Mouse (Mus musculus) heart, embryonic 11.5 days (tissue): ENCODE results near the gene Sos1. TPM values are rescaled to one million over a fixed set of nuclear protein-coding genes. Genes with fewer than 3 reads are reported as not detected.
A peak's percentile ranks its signal among the peaks of the same experiment; 100 is the strongest.

Experiments used
- ATAC-seq: fragments of 200-750 bp; cut with Nextera tagmentation; replicated peaks from 2 replicates; pipeline ENCODE4 v1.8.0; 2017; ENCODE audit warnings: moderate library complexity; ENCODE audit not compliant: insufficient number of reproducible peaks, low FRiP score, low TSS enrichment
- H3K27ac ChIP-seq: fragments of 300-500 bp; sonication (generic); 2 replicates; pipeline ENCODE4 v1.5.1; 2014; ENCODE audit warnings: mild to moderate bottlenecking, low read depth, low read length
- H3K27me3 ChIP-seq: fragments of 300-500 bp; sonication (generic); 2 replicates; pipeline ENCODE4 v1.6.1; 2014; ENCODE audit warnings: mild to moderate bottlenecking, low read length, mixed read lengths; ENCODE audit not compliant: control insufficient read depth, insufficient read depth
- H3K36me3 ChIP-seq: fragments of 300-500 bp; sonication (generic); 2 replicates; pipeline ENCODE4 v1.6.1; 2014; ENCODE audit warnings: mild to moderate bottlenecking, low read length, moderate library complexity, mixed read lengths; ENCODE audit not compliant: control insufficient read depth, insufficient read depth
- H3K4me1 ChIP-seq: fragments of 300-500 bp; sonication (generic); 2 replicates; pipeline ENCODE4 v1.6.1; 2014; ENCODE audit warnings: low read length; ENCODE audit not compliant: control insufficient read depth, insufficient read depth
- H3K4me2 ChIP-seq: fragments of 300-500 bp; sonication (generic); 2 replicates; pipeline ENCODE4 v1.6.1; 2014; ENCODE audit warnings: mild to moderate bottlenecking, moderate library complexity
- H3K4me3 ChIP-seq: fragments of 300-500 bp; sonication (generic); 2 replicates; pipeline ENCODE4 v1.5.1; 2014; ENCODE audit warnings: low read depth, low read length
- H3K9ac ChIP-seq: fragments of 300-500 bp; sonication (generic); 2 replicates; pipeline ENCODE4 v1.6.1; 2014; ENCODE audit warnings: mild to moderate bottlenecking, low read depth, low read length, moderate library complexity
- H3K9me3 ChIP-seq: fragments of 300-500 bp; sonication (generic); replicated peaks from 2 replicates; pipeline ENCODE4 v1.6.1; 2016; ENCODE audit warnings: low read length; ENCODE audit not compliant: control insufficient read depth
- WGBS: fragments of 180-500 bp; shearing (Covaris S2); extraction: QIAGEN DNeasy Blood & Tissue Kit; methylation state at CpG from one replicate; pipeline ENCODE4 v1.1.7; 2014; ENCODE audit not compliant: insufficient replicate concordance; 5-methylcytosine and 5-hydroxymethylcytosine counted together
- polyA plus RNA-seq: library from polyadenylated mRNA; unstranded; fragments of >200 nt; fragmentation: Nextera tagmentation; extraction: Ambion mirVana; gene quantifications from 2 replicates; pipeline ENCODE4 v1.2.1, GENCODE M21; 2014

The Sos1 gene
- polyA plus RNA-seq, 1 experiment from 2014 or later, result 5.5 TPM

- no peaks in the 10 kb centered on the region for H3K9me3 ChIP-seq
- H3K36me3 ChIP-seq, result peaks cover 10% of the 10 kb centered on the region
- H3K9ac ChIP-seq, result no peak overlapping the region
- no peak overlapping the region for H3K27ac ChIP-seq
- H3K27me3 ChIP-seq, result no peaks in the 10 kb centered on the region
- no peak overlapping the region for H3K4me2 ChIP-seq
- no peaks in the 10 kb centered on the region for H3K4me1 ChIP-seq
- no peak for ATAC-seq
- no peak overlapping the region for H3K4me3 ChIP-seq
- 85% methylated on average over 5 of the region's 5 CpGs for WGBS
Measured at GRCm38 (mm10) chr17:80426901-80427300, 53.4 kb downstream of the Sos1 start.

- H3K36me3 ChIP-seq, result peaks cover 10% of the 10 kb centered on the region
- H3K27me3 ChIP-seq, result no peaks in the 10 kb centered on the region
- H3K27ac ChIP-seq, result no peak overlapping the region
- H3K9ac ChIP-seq, result no peak overlapping the region
- no peak overlapping the region for H3K4me2 ChIP-seq
- H3K9me3 ChIP-seq, result no peaks in the 10 kb centered on the region
- H3K4me3 ChIP-seq, result no peak overlapping the region
- WGBS, result 84% methylated on average over 7 of the region's 7 CpGs
- H3K4me1 ChIP-seq, result no peaks in the 10 kb centered on the region
- no peak for ATAC-seq
Measured at GRCm38 (mm10) chr17:80426171-80426570, 54.1 kb downstream of the Sos1 start.

- Histone ChIP-seq H3K27me3 (no peaks in the 10 kb centered on the region), H3K36me3 (peaks cover 12% of the 10 kb centered on the region), H3K4me1 (no peaks in the 10 kb centered on the region), H3K9me3 (no peaks in the 10 kb centered on the region), H3K4me3 (no peak overlapping the region), H3K27ac (no peak overlapping the region), H3K9ac (no peak overlapping the region), H3K4me2 (no peak overlapping the region)
- 86% methylated on average over 1 of the region's 1 CpGs for WGBS
- no peak for ATAC-seq
Measured at GRCm38 (mm10) chr17:80420998-80421397, 59.3 kb downstream of the Sos1 start.

- Histone ChIP-seq H3K4me1 (no peaks in the 10 kb centered on the region), H3K36me3 (peaks cover 19% of the 10 kb centered on the region)
Measured at GRCm38 (mm10) chr17:80418572-80419210, 61.6 kb downstream of the Sos1 start.

GRCm38 (mm10) chr17:80411182-80411581 is 69.1 kb downstream of the Sos1 start:
- Histone ChIP-seq H3K27me3 (no peaks in the 10 kb centered on the region), H3K4me1 (no peaks in the 10 kb centered on the region), H3K9ac (no peak overlapping the region), H3K4me2 (no peak overlapping the region), H3K27ac (no peak overlapping the region), H3K36me3 (peaks cover 17% of the 10 kb centered on the region), H3K4me3 (no peak overlapping the region), H3K9me3 (no peaks in the 10 kb centered on the region)
- WGBS, result 68% methylated on average over 1 of the region's 1 CpGs
- ATAC-seq, result no peak

More at GRCm38 (mm10) chr17:80418572-80419210, 61.6 kb downstream of the Sos1 start:
- no peak overlapping the region for H3K27ac ChIP-seq
- H3K9me3 ChIP-seq, result no peaks in the 10 kb centered on the region
- H3K27me3 ChIP-seq, result no peaks in the 10 kb centered on the region
- no peak overlapping the region for H3K9ac ChIP-seq
- WGBS, result 87% methylated on average over 10 of the region's 10 CpGs
- no peak for ATAC-seq
- no peak overlapping the region for H3K4me3 ChIP-seq
- no peak overlapping the region for H3K4me2 ChIP-seq

- WGBS, result 87% methylated on average over 7 of the region's 7 CpGs
- no peaks in the 10 kb centered on the region for H3K27me3 ChIP-seq
- no peak overlapping the region for H3K9ac ChIP-seq
- no peak overlapping the region for H3K4me2 ChIP-seq
- no peak for ATAC-seq
- no peaks in the 10 kb centered on the region for H3K4me1 ChIP-seq
- no peaks in the 10 kb centered on the region for H3K9me3 ChIP-seq
- no peak overlapping the region for H3K4me3 ChIP-seq
- H3K27ac ChIP-seq, result no peak overlapping the region
- peaks cover 8% of the 10 kb centered on the region for H3K36me3 ChIP-seq
Measured at GRCm38 (mm10) chr17:80398243-80398642, 82.0 kb downstream of the Sos1 start.

- Histone ChIP-seq H3K36me3 (no peaks in the 10 kb centered on the region), H3K27me3 (no peaks in the 10 kb centered on the region), H3K4me1 (no peaks in the 10 kb centered on the region), H3K9me3 (no peaks in the 10 kb centered on the region), H3K9ac (0 out of 2 replicates have a peak overlapping the region, but pooled peaks have one; percentile 2), H3K4me3 (peak overlapping the region; percentile 37), H3K4me2 (peak overlapping the region; percentile 64), H3K27ac (no peak overlapping the region)
- ATAC-seq, result peak; percentile 68
- WGBS, result 12% methylated on average over 17 of the region's 17 CpGs
Measured at GRCm38 (mm10) chr17:80391423-80392403, 88.5 kb downstream of the Sos1 start.

GRCm38 (mm10) chr17:80390024-80390423 is 90.2 kb downstream of the Sos1 start:
- no peak overlapping the region for H3K27ac ChIP-seq
- H3K4me1 ChIP-seq, result no peaks in the 10 kb centered on the region
- no peak for ATAC-seq
- no peak overlapping the region for H3K9ac ChIP-seq
- no peak overlapping the region for H3K4me2 ChIP-seq
- no peak overlapping the region for H3K4me3 ChIP-seq
- no peaks in the 10 kb centered on the region for H3K36me3 ChIP-seq
- WGBS, result 58% methylated on average over 10 of the region's 10 CpGs
- H3K27me3 ChIP-seq, result no peaks in the 10 kb centered on the region
- H3K9me3 ChIP-seq, result no peaks in the 10 kb centered on the region
